Mouse (Mus musculus) thymus, postnatal 14 days (tissue): ENCODE data around the gene Txnrd1.

Experiments
- DNase-seq: peaks from one replicate; pipeline ENCODE4 v3.0.0; 2021

Gene Txnrd1

DNA sequence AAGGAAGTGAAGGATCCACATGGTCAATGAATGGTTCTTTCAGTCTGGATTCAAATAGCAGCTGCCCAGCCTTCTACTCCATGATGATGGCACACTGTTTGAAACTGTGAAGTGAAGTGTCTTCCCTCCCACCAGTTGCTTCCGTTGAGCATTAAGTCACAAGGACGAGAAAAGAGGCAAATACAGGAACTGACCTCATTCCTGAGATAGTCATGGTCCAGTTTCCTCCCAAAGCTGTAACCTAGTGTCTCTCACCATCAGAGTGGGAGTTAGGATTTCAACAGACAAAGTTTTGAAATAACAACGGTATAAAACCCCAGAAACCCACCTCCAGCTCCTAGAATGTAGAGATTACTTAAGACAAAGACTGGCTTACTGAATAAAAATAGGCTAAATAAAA, 89.8 kb downstream of the Txnrd1 start:
- no peak for DNase-seq

DNA sequence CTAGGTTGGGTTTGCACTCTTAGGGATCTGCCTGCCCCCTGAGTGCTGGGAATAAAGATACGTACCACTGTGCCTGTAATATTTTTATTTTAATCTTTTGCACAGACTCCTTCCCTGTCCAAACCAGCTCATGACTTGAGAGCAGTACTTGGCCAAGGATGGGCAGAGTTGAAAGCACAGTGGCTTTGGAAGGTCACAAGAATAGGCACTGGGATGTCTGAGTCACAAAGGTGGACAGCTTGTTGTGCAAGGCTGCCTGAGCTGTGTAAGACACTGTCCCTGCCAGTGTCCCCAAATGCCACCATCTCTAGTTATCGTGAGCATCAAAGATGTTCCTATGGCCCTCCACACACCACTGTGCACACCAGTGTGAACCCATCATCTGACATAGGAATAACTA, 91.0 kb downstream of the Txnrd1 start:
- DNase-seq = no peak

DNA sequence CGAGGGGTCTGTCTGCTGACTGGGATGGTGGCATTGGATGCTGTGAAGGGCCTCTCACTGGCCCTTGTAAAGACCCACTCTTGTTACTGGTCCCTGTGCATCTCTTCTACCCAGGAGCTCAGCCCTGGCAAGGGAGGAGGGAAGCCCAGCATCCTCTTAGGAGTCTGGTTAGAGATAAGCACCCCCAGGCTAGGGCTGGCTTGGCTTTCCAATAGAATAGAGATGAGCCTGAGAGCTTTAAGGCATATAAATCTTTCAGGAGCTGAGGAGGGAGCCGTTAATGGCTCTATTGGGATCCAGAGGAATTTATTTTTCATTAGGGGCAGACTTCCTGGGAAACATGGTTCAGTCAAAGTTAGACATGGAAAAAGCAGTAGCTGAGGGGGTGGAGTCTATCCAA, 91.9 kb downstream of the Txnrd1 start:
- no peak for DNase-seq

DNA sequence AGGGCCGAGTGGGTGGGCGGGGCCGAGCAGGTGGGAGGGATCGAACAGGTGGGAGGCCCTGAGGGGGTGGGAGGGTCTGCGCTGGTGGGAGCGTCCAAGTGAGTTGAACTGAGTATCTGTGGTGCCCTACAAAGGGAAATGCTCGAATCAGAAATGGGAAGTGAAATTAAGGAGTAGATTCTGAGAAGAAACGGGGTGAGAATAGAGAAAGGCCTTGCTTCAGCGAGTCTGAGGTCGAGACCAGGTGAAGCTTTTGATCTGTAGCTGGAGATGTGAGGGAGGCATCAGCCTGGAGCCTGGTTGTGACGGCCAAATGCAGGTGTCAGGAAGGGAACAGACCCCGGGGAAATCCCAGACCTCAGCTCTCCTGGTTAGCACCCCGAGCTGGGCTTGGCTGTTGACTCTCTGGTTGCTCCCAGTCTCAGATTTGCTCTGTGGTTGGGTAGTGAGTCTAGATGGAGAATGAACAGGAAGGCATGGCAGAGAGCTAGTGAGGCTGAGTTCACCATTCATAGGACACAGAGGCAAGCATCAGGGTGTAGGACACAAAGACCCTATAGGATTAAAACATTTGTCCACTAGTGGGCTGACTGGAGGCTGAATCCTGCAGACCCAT, 101.4 kb downstream of the Txnrd1 start:
- DNase-seq = no peak

DNA sequence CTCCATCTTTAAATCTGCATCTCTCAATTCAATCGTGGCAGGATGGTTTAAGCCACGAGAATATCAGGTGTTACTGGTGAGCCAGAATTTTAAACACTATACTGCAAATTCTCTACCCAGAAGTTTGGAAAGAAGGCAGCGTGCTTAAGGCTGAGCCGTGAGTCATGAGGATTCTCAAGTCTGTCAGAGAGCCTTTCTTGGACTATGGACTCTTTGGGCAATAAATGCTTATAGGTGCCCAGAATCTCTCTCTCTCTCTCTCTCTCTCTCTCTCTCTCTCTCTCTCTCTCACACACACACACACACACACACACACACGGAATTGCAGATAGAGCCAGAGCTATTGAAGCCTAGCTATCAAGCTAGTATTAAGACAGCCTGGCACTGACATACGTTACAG, 102.0 kb downstream of the Txnrd1 start:
- DNase-seq = no peak
